Mouse (Mus musculus): ENCODE measurements around the gene Atl1. TPM values are rescaled to one million over a fixed set of nuclear protein-coding genes. Genes with fewer than 3 reads are reported as not detected.

Gene Atl1
- total RNA-seq (2021): 1 to 10 TPM; 4.0 to 6.1 TPM
- long read RNA-seq, experiment 1, partial matches to known transcripts: 1 of 3 reads
- long read RNA-seq, experiment 1, other reads (novel, unspliced or antisense): 2 of 3 reads
- long read RNA-seq, experiment 2, partial matches to known transcripts: 0 of 2 reads
- long read RNA-seq, experiment 2, other reads (novel, unspliced or antisense): 2 of 2 reads

GRCm38 (mm10) chr12:69892371-69893251 lies at the start of gene Atl1, which contains the start of gene Map4k5:
Gene Atl1 (plus strand): TSS chr12:69892614.
Gene Map4k5 (minus strand): TSS chr12:69893200.
- intact Hi-C loops (cut with DNase I): loop anchor here (1.0 kb wide), 2 partner anchors 134 to 159 kb away; no protein-coding TSS in a partner anchor
- DNase-seq: peak; percentile 93 to 94

GRCm38 (mm10) chr12:69843531-69844445 lies 48.6 kb upstream of the Atl1 start:
- no peak for DNase-seq
- intact Hi-C loops (cut with DNase I): no loop called here

DNA sequence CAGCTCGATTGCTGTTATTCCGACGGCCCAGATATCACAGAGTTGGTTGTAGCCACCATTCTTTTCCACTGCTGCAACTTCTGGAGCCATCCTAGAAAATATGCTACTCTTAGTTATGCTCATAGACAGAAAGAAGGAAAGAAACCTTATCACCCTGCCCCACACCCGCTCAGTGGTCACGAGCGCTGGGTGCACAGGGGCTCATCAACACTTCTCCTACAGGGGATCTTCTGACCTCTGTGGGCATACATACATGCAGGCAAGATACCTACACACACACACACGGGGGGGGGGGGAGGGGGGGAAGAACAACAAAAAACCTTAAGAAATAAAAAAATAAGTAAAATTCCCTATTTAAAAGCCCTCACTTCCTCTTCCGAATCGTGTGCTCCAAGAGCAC lies 46.7 kb upstream of the Atl1 start:
- intact Hi-C loops (cut with DNase I): no loop called here
- DNase-seq: no peak

GRCm38 (mm10) chr12:69846499-69846898 lies 45.9 kb upstream of the Atl1 start:
- no peak for DNase-seq
- intact Hi-C loops (cut with DNase I): no loop called here

- intact Hi-C loops (cut with DNase I): no loop called here
- DNase-seq: no peak
Measured at GRCm38 (mm10) chr12:69848083-69848878, 44.1 kb upstream of the Atl1 start.

DNA sequence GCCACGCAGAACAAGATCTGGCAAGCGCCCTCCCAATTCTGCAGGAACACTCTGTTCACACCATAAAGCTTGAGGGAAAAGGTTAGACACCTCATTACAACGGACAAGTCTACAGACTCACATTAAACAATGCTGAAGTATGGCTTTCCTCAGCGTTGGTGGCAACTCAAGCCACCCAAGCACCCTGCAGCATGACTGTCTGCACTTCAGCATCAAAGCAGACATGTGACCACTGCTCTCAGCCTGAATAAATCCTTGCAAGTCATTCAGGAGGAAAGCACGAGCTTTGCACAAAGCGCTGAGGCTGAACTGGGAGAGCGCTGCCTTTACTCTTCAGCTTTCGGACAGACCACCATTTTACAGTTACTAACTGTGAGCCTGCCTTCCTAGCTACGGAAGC lies 40.1 kb upstream of the Atl1 start:
- intact Hi-C loops (cut with DNase I): loop anchor here (2.0 kb wide), 1 partner anchor 35 kb away; no protein-coding TSS in a partner anchor
- no peak for DNase-seq

DNA sequence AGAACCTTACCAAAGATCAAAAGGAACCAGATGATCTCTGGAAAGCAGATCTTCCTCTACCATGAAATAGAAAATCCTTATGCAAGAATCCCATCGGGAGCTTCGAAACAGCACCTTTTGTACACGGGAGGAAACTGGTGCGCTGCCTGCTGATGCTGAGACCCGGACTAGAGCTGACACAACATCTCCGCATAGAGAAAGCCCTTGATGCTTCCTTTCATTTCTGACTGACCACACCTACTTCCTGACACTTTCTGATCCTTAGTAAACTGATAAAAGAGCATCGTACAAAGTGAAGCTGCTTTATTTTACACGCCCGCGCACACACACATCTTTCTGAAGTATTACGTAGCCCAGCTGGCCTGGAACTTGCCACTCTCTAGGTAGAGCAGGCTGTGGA lies 39.0 kb upstream of the Atl1 start:
- no peak for DNase-seq
- intact Hi-C loops (cut with DNase I): loop anchor here (2.0 kb wide), 1 partner anchor 33 kb away; no protein-coding TSS in a partner anchor

- DNase-seq: no peak
- intact Hi-C loops (cut with DNase I): loop anchor here (2.0 kb wide), 1 partner anchor 33 kb away; no protein-coding TSS in a partner anchor
Measured at GRCm38 (mm10) chr12:69853942-69854341, 38.5 kb upstream of the Atl1 start.

- DNase-seq: no peak
- intact Hi-C loops (cut with DNase I): loop anchor here (5.0 kb wide), 1 partner anchor 33 kb away; no protein-coding TSS in a partner anchor
Measured at GRCm38 (mm10) chr12:69855641-69856300, 36.6 kb upstream of the Atl1 start.

DNA sequence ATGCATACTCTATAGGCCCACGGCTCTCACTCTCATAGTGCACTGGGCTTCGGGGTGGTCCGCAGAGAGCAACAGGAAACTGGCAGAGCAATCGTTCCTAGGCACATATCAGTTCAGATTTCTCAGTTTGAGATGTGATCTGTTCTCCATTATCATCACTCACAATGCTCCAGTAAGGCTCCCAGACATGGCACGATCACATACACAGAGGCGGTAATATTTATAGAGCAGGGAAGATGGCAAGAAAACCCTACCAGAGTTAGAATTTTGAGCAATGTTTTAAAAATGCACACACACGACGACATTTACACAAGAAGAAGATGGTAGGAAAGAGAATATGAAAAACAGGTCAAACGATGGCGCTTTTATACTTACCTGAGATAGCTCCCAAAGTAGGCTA lies 36.0 kb upstream of the Atl1 start:
- DNase-seq: no peak
- intact Hi-C loops (cut with DNase I): loop anchor here (5.0 kb wide), 1 partner anchor 34 kb away; no protein-coding TSS in a partner anchor

DNA sequence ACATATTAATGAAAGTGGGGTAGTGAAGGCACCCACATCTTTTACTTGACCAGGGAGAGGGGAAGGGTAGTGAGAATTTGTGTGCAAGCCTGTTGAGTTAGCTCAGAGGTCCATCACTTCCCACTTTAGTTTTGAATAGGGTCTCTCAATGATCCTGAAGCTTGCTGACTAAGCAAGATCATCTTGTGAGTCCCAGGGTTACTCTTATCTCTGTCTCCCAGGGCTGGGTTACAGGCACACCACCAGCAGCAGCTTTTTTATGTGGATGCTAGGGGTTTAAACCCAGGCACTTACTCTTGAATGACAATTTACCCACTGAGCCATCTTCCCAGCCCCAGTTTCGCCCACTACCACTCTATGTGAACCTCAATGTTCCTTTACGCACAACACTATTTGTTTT lies 34.8 kb upstream of the Atl1 start:
- no peak for DNase-seq
- intact Hi-C loops (cut with DNase I): loop anchor here (5.0 kb wide), 1 partner anchor 35 kb away; no protein-coding TSS in a partner anchor

DNA sequence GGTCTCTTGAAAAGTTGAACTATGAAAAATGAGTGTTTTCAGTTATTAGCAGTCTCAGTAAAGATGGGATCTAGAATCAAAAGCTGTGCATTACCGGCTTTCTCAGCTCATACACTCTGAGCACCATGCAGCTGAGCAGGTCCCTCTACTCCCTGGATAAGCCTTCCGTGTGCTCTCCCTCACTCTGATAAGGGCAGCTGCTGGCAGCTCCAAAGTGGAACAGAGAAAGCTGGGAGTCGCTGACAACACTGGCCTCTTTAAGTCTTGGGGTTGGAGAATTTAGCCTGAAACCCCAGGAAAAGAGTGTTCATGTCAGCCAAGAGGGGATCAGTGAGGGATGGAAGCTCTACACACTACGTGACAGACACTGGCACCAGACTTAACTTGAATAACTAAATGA lies 33.6 kb upstream of the Atl1 start:
- intact Hi-C loops (cut with DNase I): loop anchor here (5.0 kb wide), 1 partner anchor 37 kb away; no protein-coding TSS in a partner anchor
- DNase-seq: no peak

DNA sequence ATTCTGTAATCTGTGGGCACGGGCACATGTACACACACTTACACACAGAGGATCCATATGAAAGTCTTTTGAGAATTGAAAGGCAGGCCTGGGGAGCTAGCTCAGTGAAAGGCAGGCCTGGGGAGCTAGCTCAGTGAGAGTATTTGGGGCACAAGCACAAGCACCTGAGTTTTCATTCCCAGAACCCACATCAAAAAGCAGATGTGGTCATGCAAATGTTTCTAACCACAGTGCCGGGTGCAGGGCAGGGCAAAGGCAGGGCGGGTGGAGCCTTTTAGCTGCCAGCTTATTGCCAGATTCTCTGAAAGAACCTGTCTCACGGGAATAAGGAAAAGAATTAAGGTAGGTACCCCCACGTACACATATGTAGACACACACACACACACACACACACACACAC lies 28.9 kb upstream of the Atl1 start:
- intact Hi-C loops (cut with DNase I): no loop called here
- no peak for DNase-seq

GRCm38 (mm10) chr12:69864164-69864692 lies 28.2 kb upstream of the Atl1 start:
- intact Hi-C loops (cut with DNase I): no loop called here
- DNase-seq: no peak

GRCm38 (mm10) chr12:69867338-69867737 lies 25.1 kb upstream of the Atl1 start:
- intact Hi-C loops (cut with DNase I): no loop called here
- DNase-seq: no peak

- no peak for DNase-seq
- intact Hi-C loops (cut with DNase I): no loop called here
Measured at GRCm38 (mm10) chr12:69871632-69872031, 20.8 kb upstream of the Atl1 start.

- DNase-seq: no peak
- intact Hi-C loops (cut with DNase I): no loop called here
Measured at GRCm38 (mm10) chr12:69877842-69878363, 14.5 kb upstream of the Atl1 start.

DNA sequence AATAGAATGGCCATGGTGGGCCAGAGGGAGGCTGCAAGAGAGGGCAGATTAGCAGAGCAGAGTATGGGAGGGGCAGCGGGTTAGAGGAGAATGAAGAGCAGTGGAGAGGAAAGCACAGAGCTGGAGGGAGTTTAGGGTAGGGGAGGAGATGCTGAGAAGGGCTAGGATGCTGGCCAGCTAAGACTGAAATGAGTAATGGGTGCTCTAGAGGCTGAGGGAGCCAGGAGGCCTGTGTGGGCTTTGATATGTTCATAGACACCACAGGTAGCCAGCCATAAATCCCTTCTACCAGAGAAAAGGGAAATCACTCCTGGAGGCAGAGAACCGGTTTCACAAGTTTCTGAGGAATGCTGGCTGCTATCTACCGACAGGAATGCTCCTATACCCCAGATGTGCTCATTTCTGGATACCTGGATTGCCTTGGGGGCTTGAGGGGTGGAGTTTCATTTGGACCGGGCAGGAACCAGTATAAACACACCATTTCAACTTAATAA lies 13.2 kb upstream of the Atl1 start:
- intact Hi-C loops (cut with DNase I): no loop called here
- no peak for DNase-seq

All from heart, postnatal 14 days (tissue).